Mouse (Mus musculus): ENCODE measurements around the gene Vhl.

DNA sequence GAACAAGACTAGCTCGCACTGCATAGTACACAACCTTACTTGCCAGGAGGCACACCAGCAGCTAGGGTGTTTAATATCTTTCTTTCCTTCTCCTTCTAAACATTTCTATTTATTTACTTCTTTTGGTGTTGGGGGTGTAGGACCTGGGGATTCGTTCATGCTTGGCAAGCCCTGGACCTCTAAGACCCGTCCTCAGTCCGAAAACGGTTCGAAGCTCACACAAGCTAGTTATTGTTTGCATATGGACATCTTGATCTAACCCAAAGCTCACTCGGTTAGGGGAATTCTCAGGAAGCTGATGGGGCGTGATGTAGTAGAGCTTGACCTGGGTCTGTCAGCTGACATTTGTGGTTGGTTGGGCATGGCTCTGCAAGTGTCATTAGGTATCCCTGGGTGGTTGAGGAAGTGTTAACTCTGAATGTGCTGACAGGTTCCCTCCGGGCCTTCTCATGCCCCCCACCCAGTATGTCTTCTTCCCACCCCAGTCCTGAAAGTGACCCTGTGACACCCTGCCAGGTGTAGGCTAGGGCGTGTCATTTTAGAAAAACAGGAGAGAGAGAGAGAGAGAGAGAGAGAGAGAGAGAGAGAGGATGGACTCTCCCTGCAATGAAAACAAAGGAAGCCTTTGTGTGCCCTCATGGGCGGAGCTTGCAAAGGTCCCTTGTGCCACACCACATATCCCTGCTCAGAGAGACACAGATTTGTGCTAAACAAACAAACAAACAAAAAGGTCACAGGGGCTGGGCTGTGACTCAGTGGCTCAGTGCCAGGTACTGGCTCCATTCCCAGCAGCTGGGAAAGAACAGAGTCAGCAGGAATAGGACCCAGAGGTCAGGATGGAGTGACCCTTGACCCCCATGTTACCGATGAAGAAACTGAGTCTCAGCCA is 37.8 kb downstream of the Vhl start:
- TF ChIP-seq POLR2A (IDR thresholded peaks at IDR 0.05; ENCODE audit: control insufficient read depth in 1 of 2, insufficient read depth in 1 of 2, low read depth in 1 of 2, low read length in 2 of 2, poor library complexity in 1 of 2) (no peak), CTCF (IDR thresholded peaks at IDR 0.05 in 2 of 3, conservative IDR thresholded peaks at IDR 0.05 in 1 of 3; ENCODE audit: control insufficient read depth in 1 of 3, insufficient read depth in 1 of 3, low read depth in 2 of 3, low read length in 3 of 3, poor library complexity in 1 of 3, severe bottlenecking in 1 of 3) (no peak)

All from MEL (cell line).